ENCODE assay signal across 15 mouse cellular contexts in genomic region chr8:107960466-107960865, GRCm38 (mm10). TPM values are rescaled to one million over a fixed set of nuclear protein-coding genes. Genes with fewer than 3 reads are reported as not detected.
DNase-seq lines count a peak whose midpoint lies in the region; ATAC-seq and TF ChIP-seq lines count a peak whose summit lies in the region.
"Had no signal": no experiment of that assay in that cellular context is flagged by ENCODE, and none has a peak within 500 bp of the region (broad histone marks: within the 10 kb centered on the region; RNA-seq: fewer than 3 reads in every experiment).

No protein-coding gene starts in this region.

- no peaks in the 10 kb centered on the region for H3K27me3 ChIP-seq in embryonic facial prominence, embryonic 11.5 days (ENCODE audit: control insufficient read depth, insufficient read depth, low read length)
- H3K27me3 ChIP-seq in embryonic facial prominence, embryonic 10.5 days (replicated peaks; ENCODE audit: low read depth, poor library complexity, severe bottlenecking): no peaks in the 10 kb centered on the region
- H3K27me3 ChIP-seq in lung, embryonic 14.5 days (ENCODE audit: insufficient read depth, low read length): no peaks in the 10 kb centered on the region
- no peaks in the 10 kb centered on the region for H3K27me3 ChIP-seq in limb, embryonic 10.5 days (ENCODE audit: low read depth, poor library complexity, severe bottlenecking)
- no peaks in the 10 kb centered on the region for H3K27me3 ChIP-seq in stomach, embryonic 14.5 days (ENCODE audit: control insufficient read depth, insufficient read depth, low read length)

- H3K4me2 ChIP-seq in embryonic facial prominence, embryonic 11.5 days (ENCODE audit: low read depth, low read length): no peak overlapping the region
- peak overlapping the region; percentile 36 for H3K4me2 ChIP-seq in lung, embryonic 14.5 days
- H3K4me2 ChIP-seq in stomach, embryonic 14.5 days (replicated peaks; ENCODE audit: low read depth, low read length): peak overlapping the region; percentile 3

- no peaks in the 10 kb centered on the region; the same call in 1 of the 2 replicates for H3K4me1 ChIP-seq in embryonic facial prominence, embryonic 11.5 days (ENCODE audit: control insufficient read depth, insufficient read depth, low read length)
- H3K4me1 ChIP-seq in embryonic facial prominence, embryonic 10.5 days: peaks cover 22% of the 10 kb centered on the region
- H3K4me1 ChIP-seq in lung, embryonic 14.5 days (ENCODE audit: insufficient read depth): 0 out of 2 replicates have a peak, but pooled peaks cover 5% of the 10 kb centered on the region
- H3K4me1 ChIP-seq in limb, embryonic 10.5 days: peaks cover 24% of the 10 kb centered on the region
- no peaks in the 10 kb centered on the region for H3K4me1 ChIP-seq in stomach, embryonic 14.5 days (ENCODE audit: control insufficient read depth, insufficient read depth, low read length)

- no peak overlapping the region for H3K27ac ChIP-seq in embryonic facial prominence, embryonic 11.5 days (replicated peaks; ENCODE audit: low read depth, low read length)
- no peak overlapping the region for H3K27ac ChIP-seq in embryonic facial prominence, embryonic 10.5 days (replicated peaks)
- H3K27ac ChIP-seq in lung, embryonic 14.5 days (ENCODE audit: low read depth): no peak overlapping the region
- H3K27ac ChIP-seq in limb, embryonic 10.5 days: peak overlapping the region; percentile 73; the same call in 1 of the 2 replicates
- H3K27ac ChIP-seq in stomach, embryonic 14.5 days (ENCODE audit: low read length): no peak overlapping the region

- no peaks in the 10 kb centered on the region for H3K9me3 ChIP-seq in embryonic facial prominence, embryonic 11.5 days (replicated peaks; ENCODE audit: control insufficient read depth, low read length)
- H3K9me3 ChIP-seq in embryonic facial prominence, embryonic 10.5 days: no peaks in the 10 kb centered on the region
- H3K9me3 ChIP-seq in lung, embryonic 14.5 days (ENCODE audit: low read depth, low read length): no peaks in the 10 kb centered on the region
- H3K9me3 ChIP-seq in limb, embryonic 10.5 days (replicated peaks): no peaks in the 10 kb centered on the region
- H3K9me3 ChIP-seq in stomach, embryonic 14.5 days (ENCODE audit: control insufficient read depth, low read depth, low read length): no peaks in the 10 kb centered on the region

- peak; percentile 55 for DNase-seq in embryonic facial prominence, embryonic 11.5 days (ENCODE audit: low spot score)
- no peak for DNase-seq in embryonic facial prominence, embryonic 10.5 days (ENCODE audit: low spot score)
- peak; percentile 83 for DNase-seq in lung, embryonic 14.5 days
- DNase-seq in lung, postnatal 36 days: no peak
- no peak for DNase-seq in limb, embryonic 10.5 days (ENCODE audit: low spot score)
- no peak for DNase-seq in layer of hippocampus, adult 8-10 months (ENCODE audit: low spot score in 2 of 2)
- DNase-seq: cerebellum, postnatal 10 days; heart, postnatal 10 days; kidney, adult 8-10 months; layer of hippocampus, postnatal 36 days; liver; lung, postnatal 4 days had no signal

- no peaks in the 10 kb centered on the region for H3K36me3 ChIP-seq in embryonic facial prominence, embryonic 11.5 days (replicated peaks; ENCODE audit: control insufficient read depth, insufficient read depth, low read depth, low read length)
- no peaks in the 10 kb centered on the region for H3K36me3 ChIP-seq in embryonic facial prominence, embryonic 10.5 days (replicated peaks)
- H3K36me3 ChIP-seq in lung, embryonic 14.5 days (ENCODE audit: insufficient read depth): no peaks in the 10 kb centered on the region
- no peaks in the 10 kb centered on the region for H3K36me3 ChIP-seq in limb, embryonic 10.5 days
- no peaks in the 10 kb centered on the region for H3K36me3 ChIP-seq in stomach, embryonic 14.5 days (ENCODE audit: control insufficient read depth, insufficient read depth, low read length)

- WGBS in embryonic facial prominence, embryonic 11.5 days: 40% methylated on average over 11 of the region's 11 CpGs
- WGBS in embryonic facial prominence, embryonic 10.5 days: 62% methylated on average over 11 of the region's 11 CpGs
- WGBS in lung, embryonic 14.5 days: 24% methylated on average over 11 of the region's 11 CpGs
- 51% methylated on average over 11 of the region's 11 CpGs for WGBS in limb, embryonic 10.5 days
- 22% methylated on average over 11 of the region's 11 CpGs for WGBS in stomach, embryonic 14.5 days

- no peak for ATAC-seq in embryonic facial prominence, embryonic 11.5 days (replicated peaks; ENCODE audit: insufficient number of reproducible peaks, low FRiP score, low TSS enrichment, low read depth)
- ATAC-seq in lung, embryonic 14.5 days (ENCODE audit: insufficient read depth): peak; percentile 84
- no peak for ATAC-seq in stomach, embryonic 14.5 days (ENCODE audit: insufficient number of reproducible peaks, insufficient read depth, low FRiP score, low read depth)
- no peak for ATAC-seq in frontal cortex, adult (ENCODE audit: low TSS enrichment)

- no peak overlapping the region for H3K9ac ChIP-seq in embryonic facial prominence, embryonic 11.5 days (replicated peaks; ENCODE audit: low read length)
- no peak overlapping the region for H3K9ac ChIP-seq in lung, embryonic 14.5 days
- H3K9ac ChIP-seq in stomach, embryonic 14.5 days (replicated peaks; ENCODE audit: low read depth, low read length): no peak overlapping the region

- no peak for TF ChIP-seq CTCF in lung, embryonic 14.5 days (IDR thresholded peaks at IDR 0.05; ENCODE audit: low read depth)

- H3K4me3 ChIP-seq in embryonic facial prominence, embryonic 11.5 days (ENCODE audit: low read depth, low read length): no peak overlapping the region
- H3K4me3 ChIP-seq in embryonic facial prominence, embryonic 10.5 days: no peak overlapping the region
- no peak overlapping the region for H3K4me3 ChIP-seq in lung, embryonic 14.5 days (ENCODE audit: low read depth, low read length)
- H3K4me3 ChIP-seq in limb, embryonic 10.5 days: no peak overlapping the region
- no peak overlapping the region for H3K4me3 ChIP-seq in stomach, embryonic 14.5 days (ENCODE audit: low read depth, low read length)
- H3K4me3 ChIP-seq: myocyte had no signal

RNA-seq across cellular contexts. Expression of gene Zfhx3, which starts 18.0 kb away (rescaled TPM):
- polyA plus RNA-seq in embryonic facial prominence, embryonic 11.5 days (2014; fragmentation: Nextera tagmentation; extraction: Ambion mirVana): 27.5 and 27.6 TPM in 2 replicates
- 16.4 and 18.8 TPM in 2 replicates for polyA plus RNA-seq in embryonic facial prominence, embryonic 10.5 days (2016; fragmentation: Nextera tagmentation; extraction: Ambion mirVana)
- polyA plus RNA-seq in lung, embryonic 14.5 days (2014; fragmentation: Nextera tagmentation; extraction: Ambion mirVana): 18.6 and 19.8 TPM in 2 replicates
- polyA plus RNA-seq in limb, embryonic 10.5 days (2016; fragmentation: Nextera tagmentation; extraction: Ambion mirVana): 15.8 and 28.1 TPM in 2 replicates
- polyA plus RNA-seq in stomach, embryonic 14.5 days (2014; fragmentation: Nextera tagmentation; extraction: Ambion mirVana): 24.1 and 25.4 TPM in 2 replicates
- 1 to 10 TPM; 4.5 to 7.6 (median 6.7) TPM for total RNA-seq in layer of hippocampus, adult 8-10 months (2022)

Comparison
In these comparisons a context has a peak if more than half of its experiments do, and no peak if none do; other contexts are left out.
1. DNase-seq: peak in embryonic facial prominence, embryonic 11.5 days (single experiment) and lung, embryonic 14.5 days (single experiment); none in embryonic facial prominence, embryonic 10.5 days (single experiment), lung, postnatal 36 days (single experiment), limb, embryonic 10.5 days (single experiment) and layer of hippocampus, adult 8-10 months (0 of 2).